Mouse (Mus musculus) forebrain, postnatal 0 days (tissue): Measurements from ENCODE around the gene Gcnt2. TPM values are rescaled to one million over a fixed set of nuclear protein-coding genes. Genes with fewer than 3 reads are reported as not detected.
"Not testable (repeated sequence)": the region's sequence is repeated elsewhere in the genome, so short reads cannot be mapped to it uniquely, and the experiment has no call there.

ENCODE experiments used
- ATAC-seq: fragments of 200-750 bp; cut with Nextera tagmentation; 2 replicates; pipeline ENCODE4 v1.8.0; 2017; ENCODE audit warnings: mild to moderate bottlenecking, moderate library complexity
- DNase-seq: peaks from one replicate; pipeline ENCODE4 v3.0.0-alpha.2; 2015
- H3K27ac ChIP-seq: fragments of 300-500 bp; sonication (generic); 2 replicates; pipeline ENCODE4 v1.5.1; 2014; ENCODE audit warnings: low read depth, mild to moderate bottlenecking, antibody characterized with exemption, low read length, moderate library complexity, mixed read lengths
- H3K27me3 ChIP-seq: fragments of 300-500 bp; sonication (generic); 2 replicates; pipeline ENCODE4 v1.6.1; 2014; ENCODE audit warnings: mild to moderate bottlenecking, low read length, mixed read lengths; ENCODE audit not compliant: insufficient read depth
- H3K36me3 ChIP-seq: fragments of 300-500 bp; sonication (generic); 2 replicates; pipeline ENCODE4 v1.6.1; 2014; ENCODE audit warnings: mild to moderate bottlenecking, moderate library complexity; ENCODE audit not compliant: insufficient read depth
- H3K4me1 ChIP-seq: fragments of 300-500 bp; sonication (generic); 2 replicates; pipeline ENCODE4 v1.6.1; 2014; ENCODE audit warnings: antibody characterized with exemption; ENCODE audit not compliant: insufficient read depth
- H3K4me2 ChIP-seq: fragments of 300-500 bp; sonication (generic); 2 replicates; pipeline ENCODE4 v1.6.1; 2014; ENCODE audit warnings: low read depth, mild to moderate bottlenecking, moderate library complexity
- H3K4me3 ChIP-seq: fragments of 300-500 bp; sonication (generic); 2 replicates; pipeline ENCODE4 v1.5.1; 2014; ENCODE audit warnings: low read depth, low read length, mixed read lengths
- H3K9ac ChIP-seq: fragments of 300-500 bp; sonication (generic); 2 replicates; pipeline ENCODE4 v1.6.1; 2014; ENCODE audit warnings: mild to moderate bottlenecking
- H3K9me3 ChIP-seq: fragments of 300-500 bp; sonication (generic); 2 replicates; pipeline ENCODE4 v1.6.1; 2016; ENCODE audit warnings: low read length
- CTCF ChIP-seq: sonication (generic); IDR thresholded peaks from 2 replicates; pipeline ENCODE4 v1.5.1; 2016; ENCODE audit warnings: antibody characterized with exemption, control low read depth, low read depth
- WGBS: fragments of 180-500 bp; shearing (Covaris S2); extraction: QIAGEN DNeasy Blood & Tissue Kit; methylation state at CpG from one replicate; pipeline ENCODE4 v1.1.7; 2014; 5-methylcytosine and 5-hydroxymethylcytosine counted together
- polyA plus RNA-seq: library from polyadenylated mRNA; unstranded; fragments of >200 nt; fragmentation: Nextera tagmentation; extraction: Ambion mirVana; gene quantifications from 2 replicates; pipeline ENCODE4 v1.2.1, GENCODE M21; 2015
- total RNA-seq: library from RNA; depleted of rRNA; stranded (reverse); fragments of >200 nt; gene quantifications from 2 replicates; pipeline ENCODE4 v1.2.3, GENCODE M21; 2014

Gene Gcnt2
- total and polyA plus RNA-seq, 2 experiments from 2014 or later, result 3.3 to 8.2 TPM

DNA sequence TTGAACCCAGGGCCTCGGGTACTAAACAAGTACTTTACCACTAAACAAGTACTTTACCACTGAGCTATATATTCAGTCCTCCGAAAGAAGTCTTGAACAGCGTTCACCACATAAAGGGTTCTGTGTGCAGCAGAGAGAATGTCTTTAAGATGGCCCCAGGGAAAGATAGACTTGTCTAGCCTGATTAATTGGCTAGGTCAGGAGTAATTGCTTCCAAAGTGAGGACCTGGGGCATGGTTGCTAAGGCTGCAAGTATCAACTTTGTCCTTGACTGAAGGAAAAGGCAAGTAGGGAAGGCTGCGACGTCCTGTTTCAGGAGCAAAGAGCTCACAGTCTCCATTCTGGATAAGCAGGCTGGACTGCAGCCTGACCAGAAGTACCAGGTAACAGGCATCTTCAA lies 25.3 kb downstream of the Gcnt2 start:
- Histone ChIP-seq H3K27me3 (no peaks in the 10 kb centered on the region), H3K4me1 (0 out of 2 replicates have a peak, but pooled peaks cover 2% of the 10 kb centered on the region), H3K9me3 (no peaks in the 10 kb centered on the region), H3K4me2 (no peak overlapping the region), H3K9ac (no peak overlapping the region), H3K36me3 (no peaks in the 10 kb centered on the region), H3K27ac (no peak overlapping the region), H3K4me3 (no peak overlapping the region)
- no peak for TF ChIP-seq CTCF
- DNase-seq (no peak), ATAC-seq (no peak)
- WGBS, result 75% methylated on average over 5 of the region's 5 CpGs

DNA sequence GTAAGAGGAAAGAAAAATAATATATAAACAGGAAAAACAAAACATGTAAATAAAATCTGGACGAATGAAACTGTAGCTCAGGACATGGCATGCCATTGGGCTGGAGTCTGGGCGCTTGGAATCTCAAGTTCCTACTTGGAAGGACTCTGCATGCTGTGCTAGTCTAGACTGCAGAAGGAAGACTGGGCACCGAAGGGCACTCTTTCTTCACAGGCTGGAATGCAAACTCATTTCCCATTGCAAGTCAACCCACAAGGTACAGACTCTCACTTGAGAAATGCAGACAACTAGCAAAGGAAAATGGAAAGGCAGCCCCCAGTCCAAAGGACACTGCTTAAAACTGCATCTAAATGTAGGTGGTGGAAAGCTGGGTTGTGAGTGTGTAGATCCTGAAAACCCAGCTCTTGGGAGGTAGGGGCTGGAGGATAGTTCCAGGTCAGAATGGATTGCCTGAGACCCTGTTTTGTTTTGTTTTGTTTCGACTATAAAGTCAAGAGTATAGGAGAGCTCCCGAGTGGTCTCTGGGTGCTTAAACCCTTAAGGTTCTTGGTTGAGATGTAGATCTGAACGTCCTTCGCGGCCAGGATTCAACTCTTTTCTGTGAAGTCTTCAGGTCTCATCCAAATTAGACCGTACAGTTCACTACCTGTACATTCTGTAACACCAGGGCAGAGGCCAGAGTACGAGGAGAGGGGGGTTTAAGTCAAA lies 26.5 kb downstream of the Gcnt2 start:
- ATAC-seq (0 out of 2 replicates have a peak, but pooled peaks have one; percentile 7), DNase-seq (no peak)
- WGBS, result 48% methylated on average over 10 of the region's 10 CpGs
- H3K9ac ChIP-seq, result 0 out of 2 replicates have a peak overlapping the region, but pooled peaks have one; percentile 50
- peak overlapping the region; percentile 40 for H3K4me3 ChIP-seq
- H3K4me1 ChIP-seq, result peaks cover 12% of the 10 kb centered on the region; the same call in 1 of the 2 replicates
- no peak overlapping the region for H3K27ac ChIP-seq
- peak overlapping the region; percentile 65 for H3K4me2 ChIP-seq
- no peaks in the 10 kb centered on the region for H3K9me3 ChIP-seq
- no peak for TF ChIP-seq CTCF
- no peaks in the 10 kb centered on the region for H3K27me3 ChIP-seq
- no peaks in the 10 kb centered on the region for H3K36me3 ChIP-seq

DNA sequence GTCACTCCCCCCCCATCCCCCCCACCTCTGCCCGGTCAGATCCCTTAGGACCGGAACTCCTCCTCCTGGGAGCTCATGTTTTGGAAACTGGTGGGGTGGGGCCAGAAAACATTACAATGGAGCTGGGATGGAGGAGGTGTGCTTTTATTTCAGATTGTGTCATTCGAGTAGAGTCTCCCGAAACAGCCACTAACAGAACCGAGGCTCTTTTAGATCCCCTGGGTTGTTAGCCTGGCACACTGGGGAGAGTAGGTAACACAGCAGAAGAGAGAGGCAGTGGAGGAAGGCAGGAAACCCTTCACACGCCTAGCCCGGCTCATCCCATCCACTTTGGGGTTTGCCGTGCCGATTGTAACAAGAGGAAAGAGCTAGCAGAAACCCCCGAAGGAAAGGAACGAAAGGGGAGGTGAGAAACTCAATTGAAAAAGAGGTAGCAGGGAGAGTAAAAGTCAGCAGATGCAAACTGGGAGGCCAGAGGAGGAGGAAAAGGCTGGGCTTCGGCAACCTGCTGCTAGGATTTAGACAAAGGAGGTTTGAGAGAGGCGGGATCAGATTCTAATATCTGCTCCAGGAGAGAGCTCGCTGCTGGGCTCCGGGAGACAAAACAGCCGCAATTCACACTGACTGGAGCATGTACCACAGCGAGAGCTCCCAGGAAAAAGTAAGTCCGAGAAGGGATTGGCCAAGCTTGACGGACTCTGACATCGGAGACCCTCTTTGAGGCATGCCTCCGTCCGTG lies 27.3 kb downstream of the Gcnt2 start:
- 1% methylated on average over 22 of the region's 22 CpGs for WGBS
- no peaks in the 10 kb centered on the region for H3K36me3 ChIP-seq
- H3K27me3 ChIP-seq, result no peaks in the 10 kb centered on the region
- peak overlapping the region; percentile 50 for H3K9ac ChIP-seq
- ATAC-seq (peak; percentile 65; the same call in 1 of the 2 replicates), DNase-seq (peak; percentile 62)
- H3K4me2 ChIP-seq, result peak overlapping the region; percentile 65
- H3K4me1 ChIP-seq, result peaks cover 12% of the 10 kb centered on the region; the same call in 1 of the 2 replicates
- peak overlapping the region; percentile 40 for H3K4me3 ChIP-seq
- no peaks in the 10 kb centered on the region for H3K9me3 ChIP-seq
- no peak for TF ChIP-seq CTCF
- peak overlapping the region; percentile 31; the same call in 1 of the 2 replicates for H3K27ac ChIP-seq

DNA sequence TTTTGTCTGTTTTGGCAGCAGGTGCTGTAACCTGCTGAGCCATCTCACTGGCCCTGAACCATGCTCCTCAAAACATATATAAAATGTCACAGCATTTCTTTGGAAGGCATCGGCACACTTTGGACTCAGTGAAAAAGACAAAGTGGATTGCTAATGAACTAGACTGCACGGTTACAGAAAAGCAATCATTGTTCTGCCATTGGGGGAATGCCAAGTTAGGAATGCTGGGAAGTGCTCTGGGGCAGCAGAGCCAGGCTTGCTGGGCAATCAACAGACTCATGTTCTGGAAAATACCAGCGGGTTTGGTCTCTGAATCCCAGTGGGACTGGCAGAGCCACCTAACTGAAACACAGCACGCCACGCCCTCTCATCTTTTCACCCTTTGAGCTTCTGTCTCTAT lies 31.0 kb downstream of the Gcnt2 start:
- DNase-seq (peak; percentile 67), ATAC-seq (peak; percentile 62)
- no peak overlapping the region for H3K9ac ChIP-seq
- WGBS, result 24% methylated on average over 5 of the region's 5 CpGs
- H3K4me1 ChIP-seq, result peaks cover 12% of the 10 kb centered on the region; the same call in 1 of the 2 replicates
- H3K9me3 ChIP-seq, result no peaks in the 10 kb centered on the region
- peak overlapping the region; percentile 39 for H3K4me2 ChIP-seq
- H3K4me3 ChIP-seq, result peak overlapping the region; percentile 14; the same call in 1 of the 2 replicates
- H3K27me3 ChIP-seq, result no peaks in the 10 kb centered on the region
- H3K36me3 ChIP-seq, result no peaks in the 10 kb centered on the region
- no peak for TF ChIP-seq CTCF
- no peak overlapping the region for H3K27ac ChIP-seq

DNA sequence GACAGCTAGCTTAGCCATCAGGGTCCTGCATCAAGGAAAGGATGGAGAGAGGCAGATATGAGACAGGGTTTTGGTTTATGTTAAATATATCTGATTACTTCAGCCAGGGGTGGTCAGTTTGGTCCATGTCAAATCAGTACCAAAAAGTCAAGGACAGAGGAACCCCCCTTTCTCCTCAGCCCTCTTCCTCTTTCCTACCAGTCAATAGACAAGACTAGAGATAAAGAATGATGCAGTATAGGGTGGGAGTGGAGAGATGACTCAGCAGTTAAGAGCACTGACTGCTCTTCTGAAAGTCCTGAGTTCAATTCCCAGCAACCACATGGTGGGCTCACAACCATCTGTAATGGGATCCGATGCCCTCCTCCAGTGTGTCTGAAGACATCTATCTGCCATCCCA lies 31.8 kb downstream of the Gcnt2 start:
- 96% methylated on average over 1 of the region's 1 CpGs for WGBS
- H3K27me3 ChIP-seq, H3K9me3 ChIP-seq: not testable (repeated sequence)

DNA sequence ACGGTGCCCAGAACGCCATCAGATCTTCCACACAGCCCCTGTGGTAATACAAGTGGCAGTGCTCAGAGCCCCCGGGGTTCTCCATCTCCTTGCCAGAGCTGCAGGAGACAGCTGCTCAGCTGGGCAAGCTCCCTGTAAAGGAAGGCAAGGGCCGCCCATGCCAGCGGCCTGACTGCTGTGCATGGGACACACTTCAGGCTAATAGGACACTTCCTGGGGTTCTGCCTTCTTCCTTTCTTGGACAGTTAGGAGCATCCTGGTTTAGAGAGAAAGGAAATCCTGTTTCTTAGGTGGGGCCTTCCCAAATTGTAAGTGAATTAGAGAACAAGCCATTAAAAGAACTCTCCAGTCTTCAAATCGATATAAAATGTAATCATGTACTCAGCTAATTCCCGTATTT lies 32.5 kb downstream of the Gcnt2 start:
- no peak overlapping the region for H3K27ac ChIP-seq
- DNase-seq, result no peak
- H3K36me3 ChIP-seq, result no peaks in the 10 kb centered on the region
- peaks cover 9% of the 10 kb centered on the region; the same call in 1 of the 2 replicates for H3K4me1 ChIP-seq
- H3K9ac ChIP-seq, result no peak overlapping the region
- no peak overlapping the region for H3K4me2 ChIP-seq
- H3K9me3 ChIP-seq, result no peaks in the 10 kb centered on the region
- no peak for TF ChIP-seq CTCF
- H3K27me3 ChIP-seq, result no peaks in the 10 kb centered on the region
- no peak overlapping the region for H3K4me3 ChIP-seq
- 77% methylated on average over 7 of the region's 7 CpGs for WGBS
- no peak for ATAC-seq

More for the DNA sequence above, 31.8 kb downstream of the Gcnt2 start:
- peaks cover 10% of the 10 kb centered on the region; the same call in 1 of the 2 replicates for H3K4me1 ChIP-seq
- H3K27ac ChIP-seq, ATAC-seq, H3K4me3 ChIP-seq, H3K9ac ChIP-seq, DNase-seq, H3K36me3 ChIP-seq, H3K4me2 ChIP-seq: not testable (repeated sequence)

DNA sequence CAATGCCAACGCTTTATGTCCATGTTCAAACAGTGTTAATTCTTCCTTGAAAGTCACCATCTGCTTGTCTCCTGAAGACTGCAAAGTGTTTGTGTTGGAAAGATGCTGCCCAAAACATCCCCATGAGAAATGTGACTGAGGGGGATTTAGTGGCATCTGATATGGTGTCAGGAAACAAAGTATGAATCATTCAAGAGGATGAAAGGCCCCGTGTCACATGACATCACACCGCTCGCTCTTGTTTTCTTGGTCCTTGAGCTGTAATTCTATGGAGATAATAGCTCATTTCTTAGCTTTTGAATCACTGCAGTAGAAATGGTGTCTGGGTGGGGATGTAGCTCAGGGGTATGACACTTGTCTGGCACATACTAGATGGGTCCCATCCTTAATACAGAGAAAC lies 33.0 kb downstream of the Gcnt2 start:
- no peaks in the 10 kb centered on the region for H3K9me3 ChIP-seq
- TF ChIP-seq CTCF, result no peak
- 75% methylated on average over 4 of the region's 4 CpGs for WGBS

More for the DNA sequence above, 33.0 kb downstream of the Gcnt2 start:
- Histone ChIP-seq H3K27ac (no peak overlapping the region), H3K4me3 (no peak overlapping the region), H3K4me1 (peaks cover 9% of the 10 kb centered on the region; the same call in 1 of the 2 replicates), H3K4me2 (no peak overlapping the region), H3K27me3 (no peaks in the 10 kb centered on the region), H3K9ac (no peak overlapping the region), H3K36me3 (no peaks in the 10 kb centered on the region)
- DNase-seq, result no peak
- no peak for ATAC-seq
